Mouse (Mus musculus) liver, embryonic 11.5 days (tissue): ENCODE measurements at regions not wholly inside any gene's neighbourhood (a gene's known extent, or its start where the extent isn't known, plus 50 kb on each side); places are given as distances from the start of the nearest gene placed in this dataset.

ENCODE experiments used
- ATAC-seq: fragments of 200-750 bp; cut with Nextera tagmentation; replicated peaks from 2 replicates; pipeline ENCODE4 v1.8.0; 2017; ENCODE audit warnings: moderate number of reproducible peaks, mild to moderate bottlenecking, moderate TSS enrichment, moderate library complexity; ENCODE audit not compliant: low FRiP score
- DNase-seq: peaks from one replicate; pipeline ENCODE4 v3.0.0-alpha.2; 2017; ENCODE audit warnings: low spot score
- H3K27ac ChIP-seq: fragments of 300-500 bp; sonication (generic); 2 replicates; pipeline ENCODE4 v1.5.1; 2014; ENCODE audit warnings: mild to moderate bottlenecking, low read depth, low read length, control low read depth
- H3K27me3 ChIP-seq: fragments of 300-500 bp; sonication (generic); replicated peaks from 2 replicates; pipeline ENCODE4 v1.6.1; 2014; ENCODE audit warnings: low read length, mixed read lengths; ENCODE audit not compliant: control insufficient read depth, insufficient read depth
- H3K36me3 ChIP-seq: fragments of 300-500 bp; sonication (generic); 2 replicates; pipeline ENCODE4 v1.6.1; 2014; ENCODE audit warnings: mild to moderate bottlenecking, low read length, moderate library complexity, mixed read lengths; ENCODE audit not compliant: control insufficient read depth, insufficient read depth
- H3K4me1 ChIP-seq: fragments of 300-500 bp; sonication (generic); replicated peaks from 2 replicates; pipeline ENCODE4 v1.6.1; 2014; ENCODE audit warnings: low read length, mixed read lengths; ENCODE audit not compliant: control insufficient read depth, insufficient read depth
- H3K4me2 ChIP-seq: fragments of 300-500 bp; sonication (generic); 2 replicates; pipeline ENCODE4 v1.6.1; 2014; ENCODE audit warnings: mild to moderate bottlenecking, control low read depth, moderate library complexity
- H3K4me3 ChIP-seq: fragments of 300-500 bp; sonication (generic); 2 replicates; pipeline ENCODE4 v1.5.1; 2014; ENCODE audit warnings: low read depth, low read length, control low read depth
- H3K9ac ChIP-seq: fragments of 300-500 bp; sonication (generic); 2 replicates; pipeline ENCODE4 v1.6.1; 2014; ENCODE audit warnings: low read depth, low read length, control low read depth
- H3K9me3 ChIP-seq: fragments of 300-500 bp; sonication (generic); 2 replicates; pipeline ENCODE4 v1.6.1; 2016; ENCODE audit warnings: low read length, inconsistent platforms, mixed read lengths; ENCODE audit not compliant: control insufficient read depth
- WGBS: fragments of 180-500 bp; shearing (Covaris S2); extraction: QIAGEN DNeasy Blood & Tissue Kit; methylation state at CpG from one replicate; pipeline ENCODE4 v1.1.7; 2014; 5-methylcytosine and 5-hydroxymethylcytosine counted together

DNA sequence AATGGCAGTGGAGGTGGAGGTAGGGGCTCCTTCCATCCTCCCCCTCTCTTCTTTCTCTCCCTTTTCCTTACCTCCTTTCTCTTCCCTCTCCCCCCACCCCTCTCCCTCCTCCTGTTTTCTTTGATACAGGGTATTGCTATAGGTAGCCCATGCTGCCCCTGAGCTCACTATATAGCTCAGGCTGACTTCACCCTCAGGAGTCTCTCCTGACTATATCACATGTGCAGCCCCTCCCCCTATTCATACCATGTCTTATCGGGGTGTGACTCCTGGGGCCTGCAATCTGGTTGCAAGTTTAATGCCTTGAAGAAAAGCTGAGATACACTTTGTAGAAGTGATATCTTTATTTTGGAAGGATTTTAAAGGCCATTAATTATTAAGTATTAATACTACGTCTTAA is 126.4 kb upstream of the Tgfbr2 start:
- no peaks in the 10 kb centered on the region for H3K36me3 ChIP-seq
- H3K27me3 ChIP-seq = no peaks in the 10 kb centered on the region
- no peak overlapping the region for H3K4me3 ChIP-seq
- H3K9me3 ChIP-seq = no peaks in the 10 kb centered on the region
- no peak overlapping the region for H3K9ac ChIP-seq
- DNase-seq (no peak), ATAC-seq (no peak)
- H3K4me1 ChIP-seq = no peaks in the 10 kb centered on the region
- no peak overlapping the region for H3K27ac ChIP-seq
- 87% methylated on average over 2 of the region's 2 CpGs for WGBS
- no peak overlapping the region for H3K4me2 ChIP-seq

DNA sequence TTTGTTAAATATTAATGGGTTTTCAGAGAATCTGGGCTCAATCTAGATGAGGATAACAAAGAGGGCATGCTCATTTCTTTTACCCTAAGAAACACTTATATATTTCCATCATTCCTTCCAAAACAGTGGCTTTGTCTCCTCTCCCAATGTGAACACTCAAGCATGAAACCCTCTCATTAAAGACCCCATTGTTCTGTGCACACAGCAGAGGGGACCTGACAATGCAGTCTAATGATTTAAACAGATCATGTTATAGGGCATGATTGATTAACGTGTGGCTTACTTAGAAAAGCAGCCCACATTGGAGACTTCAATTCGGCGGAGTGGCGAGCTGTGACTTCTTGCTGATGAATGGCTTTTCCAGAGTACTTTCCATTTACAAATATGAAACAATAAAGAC is 123.6 kb upstream of the Tgfbr2 start:
- no peaks in the 10 kb centered on the region for H3K27me3 ChIP-seq
- no peak overlapping the region for H3K27ac ChIP-seq
- no peaks in the 10 kb centered on the region for H3K4me1 ChIP-seq
- no peak overlapping the region for H3K4me3 ChIP-seq
- no peaks in the 10 kb centered on the region for H3K9me3 ChIP-seq
- DNase-seq (no peak), ATAC-seq (no peak)
- H3K36me3 ChIP-seq = no peaks in the 10 kb centered on the region
- no peak overlapping the region for H3K4me2 ChIP-seq
- 89% methylated on average over 4 of the region's 4 CpGs for WGBS
- H3K9ac ChIP-seq = no peak overlapping the region

DNA sequence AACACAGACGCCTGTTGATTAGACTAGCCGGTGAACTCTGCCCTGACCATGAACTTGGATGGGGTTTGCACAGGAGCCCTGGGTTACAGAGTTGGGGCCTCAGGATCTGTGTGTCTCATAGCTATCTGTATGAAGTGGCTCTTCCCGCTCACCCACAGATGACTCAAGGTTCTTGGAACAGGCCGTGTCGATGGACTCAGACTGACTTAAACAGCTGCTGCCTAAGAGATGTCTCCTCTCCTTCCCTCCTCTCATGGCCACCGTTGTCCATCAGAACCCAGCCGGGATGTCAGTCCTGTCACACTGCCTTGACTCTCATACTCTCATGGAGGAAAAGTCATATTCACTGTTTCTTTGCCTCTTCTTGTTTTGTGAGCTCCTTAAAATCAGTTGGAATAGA is 121.2 kb upstream of the Tgfbr2 start:
- Histone ChIP-seq H3K4me2 (no peak overlapping the region), H3K4me3 (no peak overlapping the region), H3K9me3 (no peaks in the 10 kb centered on the region), H3K27ac (no peak overlapping the region), H3K27me3 (no peaks in the 10 kb centered on the region), H3K36me3 (no peaks in the 10 kb centered on the region), H3K9ac (no peak overlapping the region), H3K4me1 (no peaks in the 10 kb centered on the region)
- WGBS = 76% methylated on average over 7 of the region's 7 CpGs
- DNase-seq (no peak), ATAC-seq (no peak)

DNA sequence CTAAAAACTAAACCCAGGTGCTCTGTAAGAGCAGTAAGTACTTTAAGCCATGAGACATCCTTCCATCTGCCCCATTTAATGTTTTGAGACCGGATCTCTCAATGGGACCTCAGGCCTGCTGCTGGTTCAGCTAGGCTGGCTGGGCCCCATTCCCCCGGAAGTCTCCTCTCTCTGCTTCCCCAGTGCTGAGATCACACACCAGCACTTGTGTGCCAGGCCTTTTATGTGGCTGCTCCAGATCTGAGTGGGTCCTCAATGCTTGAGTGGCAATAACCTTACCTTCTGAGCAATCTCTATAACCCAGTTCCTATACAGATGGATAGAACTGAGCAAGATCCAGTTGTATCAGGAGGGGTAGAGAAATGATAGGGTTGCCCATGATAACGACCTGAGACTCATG is 118.9 kb upstream of the Tgfbr2 start:
- 69% methylated on average over 3 of the region's 3 CpGs for WGBS
- H3K36me3 ChIP-seq = no peaks in the 10 kb centered on the region
- no peak overlapping the region for H3K27ac ChIP-seq
- no peak overlapping the region for H3K9ac ChIP-seq
- no peaks in the 10 kb centered on the region for H3K27me3 ChIP-seq
- H3K4me2 ChIP-seq = no peak overlapping the region
- H3K4me3 ChIP-seq = no peak overlapping the region
- no peaks in the 10 kb centered on the region for H3K4me1 ChIP-seq
- DNase-seq (no peak), ATAC-seq (no peak)
- H3K9me3 ChIP-seq = no peaks in the 10 kb centered on the region

DNA sequence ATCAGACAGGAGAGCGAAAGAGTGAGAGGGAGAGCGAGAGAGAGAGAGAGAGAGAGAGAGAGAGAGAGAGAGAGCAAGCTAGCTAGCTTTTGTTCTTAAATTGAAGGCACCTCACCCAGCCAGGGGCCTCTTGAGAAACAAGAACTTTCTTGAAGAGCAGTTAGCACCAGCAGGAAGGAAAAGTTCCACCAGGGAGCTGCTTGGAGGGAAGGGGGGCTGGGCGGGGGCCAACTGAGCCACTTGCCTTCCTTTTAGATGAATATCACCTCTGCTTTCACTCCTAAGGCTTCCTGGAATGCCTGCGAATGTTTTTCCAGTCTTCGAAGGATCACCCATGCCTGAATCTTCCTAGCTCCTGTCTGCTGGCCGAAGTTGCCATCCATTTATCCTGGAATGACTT is 118.0 kb upstream of the Tgfbr2 start:
- 57% methylated on average over 6 of the region's 6 CpGs for WGBS
- Histone ChIP-seq H3K27me3 (no peaks in the 10 kb centered on the region), H3K36me3 (no peaks in the 10 kb centered on the region), H3K4me1 (no peaks in the 10 kb centered on the region), H3K4me2 (no peak overlapping the region), H3K9me3 (no peaks in the 10 kb centered on the region), H3K27ac (no peak overlapping the region), H3K9ac (no peak overlapping the region), H3K4me3 (no peak overlapping the region)
- ATAC-seq (no peak), DNase-seq (no peak)

DNA sequence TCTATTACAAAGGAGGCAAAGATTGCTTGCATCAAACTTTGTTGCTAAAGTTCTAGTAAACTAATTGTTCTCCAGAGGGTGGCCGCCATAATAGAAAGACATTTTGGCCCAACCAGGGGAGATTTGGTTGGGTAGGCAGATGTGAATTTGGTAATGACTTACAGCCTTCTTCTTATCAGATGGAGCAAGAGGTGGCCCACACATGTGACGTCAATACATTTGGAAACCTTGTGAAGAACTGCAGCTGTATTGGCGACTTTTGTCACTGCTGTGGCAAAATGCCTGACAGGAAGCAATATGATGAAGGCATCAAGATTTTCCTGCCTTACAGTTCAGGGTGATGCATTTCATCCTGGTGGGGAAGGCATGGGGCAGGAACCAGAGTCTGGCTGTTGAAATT is 116.5 kb upstream of the Tgfbr2 start:
- Histone ChIP-seq H3K27ac (no peak overlapping the region), H3K27me3 (no peaks in the 10 kb centered on the region), H3K9ac (no peak overlapping the region), H3K4me3 (no peak overlapping the region), H3K4me2 (no peak overlapping the region), H3K36me3 (no peaks in the 10 kb centered on the region), H3K9me3 (no peaks in the 10 kb centered on the region), H3K4me1 (no peaks in the 10 kb centered on the region)
- ATAC-seq = no peak
- WGBS = 73% methylated on average over 3 of the region's 3 CpGs
- no peak for DNase-seq

DNA sequence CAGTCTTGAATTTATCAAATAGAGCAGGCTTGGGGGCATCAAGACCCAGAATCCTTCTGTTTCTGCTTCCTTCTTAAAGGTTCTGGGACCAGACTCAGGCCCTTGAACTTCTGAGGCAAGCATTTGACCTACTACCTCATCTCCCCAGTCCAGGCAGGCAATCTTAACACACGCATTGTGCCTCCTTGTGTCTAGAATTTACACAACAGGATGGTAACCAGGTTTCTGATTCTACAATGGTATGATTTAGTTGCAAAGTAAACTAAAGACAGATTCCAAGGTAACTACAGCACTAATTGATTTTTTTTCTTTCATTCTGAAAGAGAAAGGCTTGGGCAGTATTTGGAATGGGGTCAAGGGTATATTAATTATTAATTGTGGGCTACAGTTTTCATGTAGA is 115.7 kb upstream of the Tgfbr2 start:
- 82% methylated on average over 1 of the region's 1 CpGs for WGBS
- H3K9ac ChIP-seq = no peak overlapping the region
- no peaks in the 10 kb centered on the region for H3K4me1 ChIP-seq
- no peaks in the 10 kb centered on the region for H3K9me3 ChIP-seq
- H3K27me3 ChIP-seq = no peaks in the 10 kb centered on the region
- H3K27ac ChIP-seq = no peak overlapping the region
- H3K4me3 ChIP-seq = no peak overlapping the region
- DNase-seq = no peak
- H3K4me2 ChIP-seq = no peak overlapping the region
- no peaks in the 10 kb centered on the region for H3K36me3 ChIP-seq
- no peak for ATAC-seq

DNA sequence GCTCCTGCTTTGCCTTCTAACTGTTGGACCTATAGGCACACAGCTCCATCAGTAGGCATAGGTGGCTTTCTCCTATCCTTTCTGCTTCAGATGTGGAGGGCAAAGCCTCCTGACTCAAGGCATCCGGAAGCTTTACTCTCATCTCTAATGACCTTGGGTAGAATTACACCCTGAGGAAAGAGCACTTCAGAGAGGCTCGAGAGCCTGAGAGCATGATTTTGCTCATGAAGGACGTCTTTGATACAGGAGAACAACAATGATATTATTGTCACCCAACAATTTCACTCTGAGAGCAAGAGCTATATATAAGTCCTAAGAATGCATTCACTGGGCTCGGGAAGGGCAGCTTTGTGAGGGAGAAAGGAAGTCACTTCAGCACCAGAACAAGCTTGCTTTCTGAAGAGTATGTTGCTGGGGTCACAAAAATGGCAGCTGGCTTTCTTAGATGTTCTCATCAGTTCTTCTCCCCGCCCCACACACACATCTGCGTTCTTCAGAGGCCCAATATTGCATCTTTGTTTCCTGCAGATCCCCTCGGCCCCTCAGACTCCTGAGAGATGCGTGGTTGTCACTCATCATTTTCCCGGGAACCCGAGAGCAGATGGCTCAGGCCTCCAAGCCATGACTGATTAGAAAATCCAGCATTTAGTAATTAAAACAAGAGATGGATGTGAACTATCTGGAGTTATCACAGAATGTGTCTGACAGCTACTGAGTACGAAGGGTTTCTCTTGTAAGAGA is 110.7 kb upstream of the Tgfbr2 start:
- Histone ChIP-seq H3K4me3 (no peak overlapping the region), H3K36me3 (no peaks in the 10 kb centered on the region), H3K9me3 (no peaks in the 10 kb centered on the region), H3K9ac (no peak overlapping the region), H3K4me2 (no peak overlapping the region), H3K27me3 (no peaks in the 10 kb centered on the region), H3K4me1 (no peaks in the 10 kb centered on the region), H3K27ac (no peak overlapping the region)
- DNase-seq (no peak), ATAC-seq (no peak)
- 71% methylated on average over 11 of the region's 11 CpGs for WGBS

DNA sequence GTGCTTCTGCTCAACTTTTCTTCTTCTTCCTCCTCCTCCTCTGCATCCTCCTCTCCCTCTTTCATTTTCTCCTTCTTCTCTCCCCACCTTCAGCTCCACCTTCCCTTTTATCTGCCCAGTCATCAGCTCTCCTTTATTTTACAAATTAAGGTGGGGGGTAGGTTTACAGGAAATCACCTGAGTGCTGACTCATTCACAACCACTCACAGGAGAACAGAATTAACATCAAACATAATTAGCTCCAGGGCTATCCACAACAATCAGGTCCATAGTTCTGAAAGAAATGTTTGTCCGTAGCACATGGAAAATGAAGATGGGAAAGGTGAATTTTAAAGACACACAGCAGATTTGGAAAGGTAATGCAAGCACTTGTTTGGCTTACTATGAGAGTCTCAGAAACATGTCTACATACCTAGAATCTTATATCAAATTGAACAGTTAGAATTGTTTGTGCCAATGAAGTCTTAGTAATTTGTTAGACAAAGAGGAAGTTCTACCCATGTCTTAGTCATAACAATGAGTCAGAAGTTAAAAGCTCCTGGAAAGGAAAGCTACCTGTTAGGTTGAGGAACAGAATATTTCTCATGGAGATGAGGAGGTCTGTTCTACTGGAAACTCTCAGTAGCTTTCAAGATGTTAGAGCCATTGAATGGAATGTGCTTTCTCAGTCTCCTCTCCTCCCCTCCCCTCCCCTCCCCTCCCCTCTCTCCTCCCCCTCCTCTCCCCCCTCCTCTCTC is 108.8 kb upstream of the Tgfbr2 start:
- Histone ChIP-seq H3K9me3 (no peaks in the 10 kb centered on the region), H3K4me2 (no peak overlapping the region), H3K4me3 (no peak overlapping the region), H3K36me3 (no peaks in the 10 kb centered on the region), H3K4me1 (no peaks in the 10 kb centered on the region), H3K27me3 (no peaks in the 10 kb centered on the region), H3K9ac (no peak overlapping the region), H3K27ac (no peak overlapping the region)
- DNase-seq = no peak
- no peak for ATAC-seq
- WGBS = 90% methylated on average over 1 of the region's 1 CpGs
